Mouse (Mus musculus): Measurements from ENCODE around the gene Sox9.

The Sox9 gene

DNA sequence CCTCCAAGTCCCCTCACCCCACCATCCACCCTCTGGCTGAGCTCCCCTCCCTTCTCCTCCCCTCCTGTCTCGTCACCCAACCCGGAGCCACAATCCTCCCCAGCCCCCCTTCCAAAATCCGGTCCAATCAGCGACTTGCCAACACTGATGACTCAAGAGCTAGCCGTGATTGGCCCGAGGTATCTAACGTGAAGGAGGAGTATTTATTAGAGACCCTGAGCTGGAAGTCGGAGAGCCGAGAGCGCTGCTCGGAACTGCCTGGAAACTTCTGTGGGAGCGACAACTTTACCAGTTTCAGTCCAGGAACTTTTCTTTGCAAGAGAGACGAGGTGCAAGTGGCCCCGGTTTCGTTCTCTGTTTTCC lies at the start of gene Sox9:
Gene Sox9, plus strand, starts transcription at position 231 of the 363 bp plus-strand sequence.
- peak; percentile 43 to 53 for DNase-seq

DNA sequence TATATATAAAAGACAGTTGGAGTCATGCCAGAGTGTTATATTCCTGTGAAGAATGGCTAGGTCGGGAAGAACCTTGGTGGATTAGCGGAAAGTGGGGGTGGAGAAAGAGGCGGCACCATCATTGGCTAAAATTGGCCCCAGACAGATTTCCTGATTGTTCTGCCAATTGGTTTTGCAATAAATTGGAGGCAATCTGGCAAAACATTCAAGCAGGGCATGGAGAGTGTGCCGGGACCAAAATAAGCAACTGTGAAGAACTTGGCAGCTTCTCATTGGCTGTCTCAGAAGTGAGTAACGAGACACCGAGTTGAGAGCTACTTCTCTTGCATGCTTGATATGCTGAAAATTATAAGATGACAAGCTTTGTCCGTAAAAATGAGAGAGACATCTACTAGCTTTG lies 49.6 kb upstream of the Sox9 start:
- DNase-seq, result no peak

GRCm38 (mm10) chr11:112737071-112737470 lies 45.0 kb upstream of the Sox9 start:
- no peak for DNase-seq

- no peak for DNase-seq
Observed at GRCm38 (mm10) chr11:112739681-112740080, 42.3 kb upstream of the Sox9 start.

GRCm38 (mm10) chr11:112756516-112756915 lies 25.5 kb upstream of the Sox9 start:
- no peak for DNase-seq

GRCm38 (mm10) chr11:112758056-112758455 lies 24.0 kb upstream of the Sox9 start:
- DNase-seq, result no peak

- peak in 1 of 2 experiments; percentile 9 for DNase-seq
Observed at GRCm38 (mm10) chr11:112766956-112767355, 15.1 kb upstream of the Sox9 start.

GRCm38 (mm10) chr11:112767531-112768041 lies 14.4 kb upstream of the Sox9 start:
- DNase-seq, result no peak

DNA sequence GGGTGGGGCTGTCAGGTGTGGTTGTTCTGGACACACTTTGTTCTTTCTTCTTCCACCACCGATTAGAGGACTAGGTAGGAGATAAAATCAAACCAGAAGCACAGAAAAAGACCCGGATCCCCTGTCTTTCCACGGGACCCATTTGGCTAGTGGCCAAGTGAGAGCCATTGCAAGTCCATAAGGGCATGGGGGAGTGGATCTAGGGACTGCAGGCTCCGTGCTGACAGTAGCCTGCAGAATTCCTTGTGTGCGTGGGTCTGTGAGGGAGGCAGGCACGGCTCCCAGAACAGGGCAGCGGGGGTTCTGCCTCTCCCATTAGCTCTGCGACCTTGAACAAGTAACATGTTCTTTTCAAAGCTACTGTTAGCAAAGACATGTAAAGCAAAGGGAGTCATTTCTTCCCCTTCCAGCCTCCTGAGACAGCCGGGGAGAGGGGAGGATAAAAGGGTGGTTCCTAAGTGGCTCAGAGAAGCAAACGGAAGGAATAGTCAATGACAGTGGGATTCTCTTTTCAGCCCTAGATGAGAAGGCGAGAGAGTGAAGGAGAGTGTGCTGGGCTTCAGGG lies 9.2 kb upstream of the Sox9 start:
- DNase-seq, result no peak

DNA sequence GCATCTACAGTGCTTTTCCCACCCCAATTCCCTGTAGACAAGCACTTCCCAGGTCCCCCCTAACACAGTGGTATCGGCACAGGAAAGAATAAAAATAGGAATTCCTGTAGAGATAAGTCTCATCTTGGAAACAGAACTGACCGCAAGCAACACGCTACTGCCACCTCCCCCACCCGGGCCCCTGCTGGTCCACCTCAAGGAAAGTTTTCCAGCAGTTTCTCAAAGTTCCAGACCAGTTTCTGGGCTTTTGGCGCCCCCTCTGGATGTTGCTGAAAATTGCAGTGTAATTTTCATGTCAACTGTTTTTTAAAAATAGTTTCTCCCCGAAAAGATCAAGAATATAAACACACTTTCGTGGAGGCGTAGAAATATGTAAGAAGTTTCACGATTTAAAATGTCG lies 2.3 kb upstream of the Sox9 start:
- peak; percentile 26 to 40 for DNase-seq

- no peak for DNase-seq
Observed at GRCm38 (mm10) chr11:112780394-112780920, 1.6 kb upstream of the Sox9 start.

DNA sequence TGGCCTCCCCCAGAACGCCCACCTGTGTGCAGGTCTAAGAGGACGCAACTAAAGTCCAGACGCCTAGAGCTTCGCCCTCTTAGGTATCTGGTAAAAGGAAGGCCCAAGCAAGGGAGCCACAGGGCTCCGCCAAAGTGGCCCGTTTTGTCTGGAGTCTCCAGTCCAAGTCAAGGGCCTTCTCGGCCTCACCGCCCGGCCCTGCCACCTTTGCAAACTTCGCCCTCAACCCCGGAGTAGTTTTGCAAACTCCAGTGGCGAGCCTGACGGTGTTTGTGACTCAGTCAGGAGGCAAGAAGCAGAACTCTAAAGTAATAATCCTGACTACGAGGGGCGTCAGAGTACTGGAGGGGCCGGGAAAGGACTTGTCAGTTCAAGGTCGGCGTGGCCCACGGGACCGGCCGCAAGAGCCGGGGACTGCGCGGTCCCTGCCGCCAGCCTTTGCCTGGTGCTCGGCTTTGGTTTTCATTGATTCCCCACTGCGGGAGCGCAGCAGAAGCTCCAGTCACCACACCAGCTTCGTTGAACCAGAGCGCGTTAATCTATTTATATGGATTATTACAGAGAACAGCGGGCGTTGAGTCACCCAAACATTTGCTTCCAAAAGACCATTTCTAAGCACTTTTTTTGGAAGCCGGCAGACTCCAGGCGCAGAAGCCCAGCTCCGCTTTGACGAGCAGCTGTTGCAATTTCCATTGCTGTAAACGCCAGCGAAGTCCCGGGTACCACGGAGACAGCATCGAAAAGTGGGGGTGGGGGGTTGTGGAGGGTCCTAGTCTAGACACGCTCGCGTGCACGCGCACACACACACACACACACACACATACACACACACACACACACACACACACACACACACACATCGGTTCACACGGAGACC lies 751 bp upstream of the Sox9 start:
- DNase-seq, result peak; percentile 21 to 38

DNA sequence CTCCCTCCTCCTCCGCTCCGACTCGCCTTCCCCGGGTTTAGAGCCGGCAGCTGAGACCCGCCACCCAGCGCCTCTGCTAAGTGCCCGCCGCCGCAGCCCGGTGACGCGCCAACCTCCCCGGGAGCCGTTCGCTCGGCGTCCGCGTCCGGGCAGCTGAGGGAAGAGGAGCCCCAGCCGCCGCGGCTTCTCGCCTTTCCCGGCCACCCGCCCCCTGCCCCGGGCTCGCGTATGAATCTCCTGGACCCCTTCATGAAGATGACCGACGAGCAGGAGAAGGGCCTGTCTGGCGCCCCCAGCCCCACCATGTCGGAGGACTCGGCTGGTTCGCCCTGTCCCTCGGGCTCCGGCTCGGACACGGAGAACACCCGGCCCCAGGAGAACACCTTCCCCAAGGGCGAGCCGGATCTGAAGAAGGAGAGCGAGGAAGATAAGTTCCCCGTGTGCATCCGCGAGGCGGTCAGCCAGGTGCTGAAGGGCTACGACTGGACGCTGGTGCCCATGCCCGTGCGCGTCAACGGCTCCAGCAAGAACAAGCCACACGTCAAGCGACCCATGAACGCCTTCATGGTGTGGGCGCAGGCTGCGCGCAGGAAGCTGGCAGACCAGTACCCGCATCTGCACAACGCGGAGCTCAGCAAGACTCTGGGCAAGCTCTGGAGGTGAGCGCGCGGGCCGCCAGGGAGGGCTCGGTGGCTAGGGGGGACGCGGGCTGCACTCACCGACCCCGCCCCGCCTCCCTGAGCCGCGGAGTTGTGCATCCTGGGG lies 515 bp downstream of the Sox9 start:
- DNase-seq, result peak; percentile 22 to 27

DNA sequence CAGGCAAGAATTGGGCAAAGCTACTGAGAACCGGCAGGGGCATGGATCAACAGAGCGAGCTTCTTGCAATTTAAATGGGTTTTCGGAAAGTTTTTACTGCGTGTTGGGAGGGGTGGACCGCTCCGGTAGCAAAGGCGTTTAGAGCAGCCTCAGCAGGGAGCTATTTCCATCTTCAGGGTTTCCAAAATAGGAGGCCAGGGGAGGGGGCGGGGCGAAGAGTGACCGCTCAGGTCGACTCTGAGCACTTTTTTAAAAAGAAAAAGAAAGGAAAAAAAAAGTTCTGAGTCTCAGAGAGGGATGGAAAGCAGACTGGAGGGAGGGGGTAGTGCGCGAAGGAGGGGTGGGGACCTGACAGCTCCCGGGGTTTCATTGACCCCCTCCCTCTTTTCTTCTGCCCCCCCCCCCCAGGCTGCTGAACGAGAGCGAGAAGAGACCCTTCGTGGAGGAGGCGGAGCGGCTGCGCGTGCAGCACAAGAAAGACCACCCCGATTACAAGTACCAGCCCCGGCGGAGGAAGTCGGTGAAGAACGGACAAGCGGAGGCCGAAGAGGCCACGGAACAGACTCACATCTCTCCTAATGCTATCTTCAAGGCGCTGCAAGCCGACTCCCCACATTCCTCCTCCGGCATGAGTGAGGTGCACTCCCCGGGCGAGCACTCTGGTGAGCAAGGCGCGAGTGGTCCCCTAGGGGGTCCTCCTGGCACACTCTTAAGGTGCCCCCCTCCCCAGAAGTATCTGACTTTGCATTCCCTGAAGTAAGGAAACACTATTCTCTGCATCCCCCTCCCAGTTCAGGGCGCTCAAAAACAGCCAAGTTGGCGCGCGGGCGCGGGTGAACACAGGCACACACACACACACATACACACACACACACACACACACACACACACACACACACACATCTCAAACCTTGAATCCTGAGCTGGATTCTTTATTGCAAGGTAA lies 1.6 kb downstream of the Sox9 start:
- peak; percentile 17 to 21 for DNase-seq

- no peak for DNase-seq
Observed at GRCm38 (mm10) chr11:112784347-112784902, 2.4 kb downstream of the Sox9 start.

DNA sequence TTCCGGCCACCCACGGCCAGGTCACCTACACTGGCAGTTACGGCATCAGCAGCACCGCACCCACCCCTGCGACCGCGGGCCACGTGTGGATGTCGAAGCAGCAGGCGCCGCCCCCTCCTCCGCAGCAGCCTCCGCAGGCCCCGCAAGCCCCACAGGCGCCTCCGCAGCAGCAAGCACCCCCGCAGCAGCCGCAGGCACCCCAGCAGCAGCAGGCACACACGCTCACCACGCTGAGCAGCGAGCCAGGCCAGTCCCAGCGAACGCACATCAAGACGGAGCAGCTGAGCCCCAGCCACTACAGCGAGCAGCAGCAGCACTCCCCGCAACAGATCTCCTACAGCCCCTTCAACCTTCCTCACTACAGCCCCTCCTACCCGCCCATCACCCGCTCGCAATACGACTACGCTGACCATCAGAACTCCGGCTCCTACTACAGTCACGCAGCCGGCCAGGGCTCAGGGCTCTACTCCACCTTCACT lies 2.9 kb downstream of the Sox9 start:
- peak; percentile 31 to 32 for DNase-seq

- no peak for DNase-seq
Observed at GRCm38 (mm10) chr11:112785581-112785980, 3.6 kb downstream of the Sox9 start.

DNA sequence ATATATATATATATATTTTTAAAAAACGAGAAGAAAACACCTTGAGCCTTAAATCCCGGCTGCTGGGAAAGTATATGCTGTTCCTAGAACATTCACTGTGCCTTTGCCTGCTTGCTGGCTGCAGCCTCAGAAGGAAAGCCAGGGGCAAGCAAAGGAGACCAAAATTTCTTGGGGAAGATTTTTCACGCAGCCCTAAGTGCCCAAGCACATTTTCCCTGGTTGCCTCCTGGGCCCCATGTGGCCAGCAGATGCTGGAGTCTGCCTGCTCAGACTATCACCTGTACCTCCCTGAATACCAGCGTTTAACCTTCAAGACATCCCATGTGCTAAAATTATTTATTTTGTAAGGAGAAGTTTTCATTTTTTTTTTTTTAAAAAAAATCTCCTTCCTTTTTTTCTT lies 4.4 kb downstream of the Sox9 start:
- DNase-seq, result no peak

DNA sequence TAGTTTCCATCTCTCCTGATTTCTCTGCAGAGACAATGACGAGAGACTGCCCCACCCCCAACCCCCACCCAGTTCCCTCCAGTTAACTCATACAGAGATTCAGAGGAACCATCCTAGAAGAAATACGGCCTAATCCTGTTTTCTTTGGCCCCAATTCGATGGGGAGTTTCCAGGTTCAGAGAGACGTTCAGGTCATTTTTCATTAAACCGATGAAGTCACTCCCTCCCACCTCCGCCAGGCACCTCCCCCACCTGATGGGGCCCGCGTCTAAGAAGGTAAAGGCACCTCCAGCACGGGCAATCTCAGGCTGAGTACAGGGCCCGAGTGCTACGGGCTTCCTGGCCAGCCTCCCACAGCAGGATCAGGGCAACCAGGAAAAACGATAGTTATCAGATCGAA lies 6.3 kb downstream of the Sox9 start:
- no peak for DNase-seq

- no peak for DNase-seq
Observed at GRCm38 (mm10) chr11:112796379-112796778, 14.4 kb downstream of the Sox9 start.

DNA sequence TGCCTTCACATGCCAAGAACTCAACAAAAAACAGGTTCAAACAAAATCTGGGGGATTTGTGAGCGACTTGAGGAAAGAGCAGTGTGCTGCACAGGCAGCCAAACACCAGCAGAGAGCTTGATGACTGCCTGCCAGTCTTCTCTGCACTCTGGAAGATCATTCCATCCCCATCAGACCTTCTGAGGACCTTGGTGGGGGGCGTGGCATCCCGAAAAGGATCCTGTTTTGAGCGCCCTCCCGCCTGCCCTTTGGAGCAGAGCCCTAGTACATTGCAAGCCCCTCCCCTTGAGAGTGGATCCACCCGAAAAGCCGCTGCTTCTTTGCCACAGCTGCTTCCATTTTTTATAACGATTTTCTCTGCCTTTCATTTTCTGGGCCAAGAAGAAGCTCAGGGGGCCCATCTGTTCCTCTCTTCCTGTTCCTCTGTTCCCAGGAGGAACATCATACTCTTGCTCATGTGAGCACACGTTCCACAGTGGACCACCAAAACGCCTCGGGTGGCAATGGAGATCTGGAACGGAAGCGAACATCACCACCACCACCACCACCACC lies 16.9 kb downstream of the Sox9 start:
- peak; percentile 19 to 29 for DNase-seq
